Mouse (Mus musculus) left cerebral cortex, postnatal 14 days (tissue): Measurements from ENCODE around the gene Cln6. TPM values are rescaled to one million over a fixed set of nuclear protein-coding genes. Genes with fewer than 3 reads are reported as not detected.
"Not testable (repeated sequence)": the region's sequence is repeated elsewhere in the genome, so short reads cannot be mapped to it uniquely, and the experiment has no call there.

ENCODE experiments used
- DNase-seq, 2 experiments: peaks; one replicate each; pipeline ENCODE4 v3.0.0; 2021 to 2022; ENCODE audit warnings: low spot score in 2 of 2, mixed read lengths in 1 of 2
- intact Hi-C: fragments of 180-260 bp; cut with DNase I; formaldehyde crosslinking; loops from one replicate; pipeline ENCODE4 v1.15.1; 2025
- total RNA-seq, 2 experiments: library from RNA; stranded (reverse); gene quantifications; 2 replicates each; pipeline ENCODE4 v1.2.3; 2021

Cln6 gene
- total RNA-seq, 2 experiments from 2014 or later, result 11.2 to 11.5 TPM

DNA sequence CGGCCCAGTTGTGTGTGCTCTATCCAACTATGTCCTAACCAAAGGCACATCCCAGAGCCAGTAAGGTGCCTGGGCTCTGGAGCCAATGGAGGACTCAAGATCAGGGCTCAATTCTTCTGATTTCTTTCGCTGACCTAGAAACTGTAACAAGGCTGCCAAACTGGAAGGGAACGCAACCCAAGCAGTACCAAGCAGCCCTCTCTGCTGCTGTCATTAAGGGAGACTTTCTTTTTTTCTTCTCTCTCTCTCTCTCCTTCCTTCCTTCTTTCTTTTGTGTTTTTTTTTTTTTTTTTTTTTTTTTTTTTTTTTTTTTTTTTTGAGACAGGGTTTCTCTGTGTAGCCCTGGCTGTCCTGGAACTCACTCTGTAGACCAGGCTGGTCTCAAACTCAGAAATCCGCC is 30.7 kb downstream of the Cln6 start:
- intact Hi-C loops, DNase-seq: not testable (repeated sequence)

DNA sequence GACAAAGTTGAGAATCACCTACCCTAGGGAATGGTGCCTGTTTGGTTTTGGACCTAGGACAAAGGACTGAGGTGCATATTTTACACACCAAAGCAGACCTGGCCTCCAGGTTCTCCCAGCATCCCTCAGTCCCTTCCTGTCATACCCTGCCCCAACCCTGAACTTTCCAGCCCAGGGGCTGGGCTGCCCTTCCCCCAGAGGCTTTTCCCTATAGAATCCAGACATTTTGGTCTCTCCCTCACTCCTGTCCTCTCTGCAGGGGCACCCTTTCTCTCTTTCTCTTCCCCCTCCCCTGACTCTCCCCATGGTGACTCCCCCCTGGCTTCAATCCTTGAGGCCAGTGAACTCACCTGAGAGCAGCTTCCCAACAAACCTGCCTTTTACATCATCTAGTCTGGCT is 32.1 kb downstream of the Cln6 start:
- DNase-seq, result no peak
- intact Hi-C loops, result no loop called here

DNA sequence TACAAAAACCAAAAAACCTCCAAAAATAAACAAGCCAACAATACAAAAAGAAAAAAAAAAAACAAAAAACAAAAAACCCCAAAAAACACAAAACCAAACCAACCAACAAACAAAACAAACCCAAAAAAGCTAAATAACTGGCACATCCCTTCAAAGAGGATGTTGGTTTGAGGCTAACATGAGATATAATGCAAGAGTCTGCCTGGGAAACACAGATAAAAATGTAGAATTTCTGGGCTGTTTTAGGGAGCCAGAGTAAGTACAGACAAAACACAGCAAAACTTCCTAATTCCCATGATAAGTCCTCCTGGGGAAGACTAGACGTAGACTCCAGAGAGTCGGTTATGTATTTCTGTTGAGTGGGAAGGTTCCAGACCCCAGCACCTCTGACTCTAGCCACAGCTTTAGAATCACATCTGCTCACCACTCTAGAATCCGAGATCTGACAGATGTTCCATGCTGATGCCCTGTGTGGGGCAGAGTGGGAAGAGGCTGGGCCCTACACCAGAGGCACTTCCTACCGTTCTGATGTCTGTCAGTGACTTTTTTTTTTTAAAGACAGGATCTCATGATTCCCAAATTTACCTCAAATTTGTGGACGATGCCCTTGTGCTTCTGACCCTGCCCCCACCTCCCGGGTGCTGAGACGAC is 38.5 kb downstream of the Cln6 start:
- no peak for DNase-seq
- intact Hi-C loops, result no loop called here

DNA sequence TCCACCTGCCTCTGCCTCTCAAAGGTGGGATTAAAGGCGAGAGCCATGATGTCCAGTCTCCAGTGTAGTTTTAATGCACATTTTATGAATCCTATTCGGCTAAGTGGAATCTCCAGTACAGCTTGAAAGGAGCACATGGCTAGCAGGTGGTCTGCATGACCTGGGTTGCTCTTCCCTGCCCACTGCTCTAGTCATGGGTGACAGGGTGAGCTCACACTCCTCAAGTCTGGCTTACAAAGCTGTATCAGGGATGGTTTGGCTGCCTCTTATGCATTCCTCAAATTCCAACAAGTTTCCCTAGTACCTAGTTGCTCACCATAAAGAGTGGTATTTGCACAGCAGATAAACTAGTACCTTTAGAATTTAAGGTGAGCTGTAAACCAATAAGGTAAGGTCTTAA is 39.2 kb downstream of the Cln6 start:
- no peak for DNase-seq
- intact Hi-C loops, result no loop called here

DNA sequence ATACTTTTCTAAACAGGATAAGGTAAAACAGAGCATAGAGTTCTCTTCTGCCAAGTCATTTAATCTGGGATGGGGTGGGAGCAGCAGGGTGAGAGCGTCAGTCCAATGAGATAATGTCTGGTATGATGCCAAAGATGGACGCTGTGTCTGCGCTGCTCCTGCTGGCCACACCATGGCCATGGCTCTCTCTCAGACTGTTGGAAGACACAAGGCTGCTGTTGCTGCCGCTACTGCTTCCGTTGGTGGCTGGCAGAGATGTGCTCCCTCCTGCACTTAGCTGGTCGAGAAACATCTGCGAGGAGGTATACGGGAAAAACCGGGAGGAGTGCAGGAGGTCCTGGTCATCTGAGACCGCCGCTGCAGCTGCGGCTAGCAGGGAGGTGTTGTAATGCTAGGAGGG is 43.3 kb downstream of the Cln6 start:
- DNase-seq, result no peak
- intact Hi-C loops, result no loop called here

DNA sequence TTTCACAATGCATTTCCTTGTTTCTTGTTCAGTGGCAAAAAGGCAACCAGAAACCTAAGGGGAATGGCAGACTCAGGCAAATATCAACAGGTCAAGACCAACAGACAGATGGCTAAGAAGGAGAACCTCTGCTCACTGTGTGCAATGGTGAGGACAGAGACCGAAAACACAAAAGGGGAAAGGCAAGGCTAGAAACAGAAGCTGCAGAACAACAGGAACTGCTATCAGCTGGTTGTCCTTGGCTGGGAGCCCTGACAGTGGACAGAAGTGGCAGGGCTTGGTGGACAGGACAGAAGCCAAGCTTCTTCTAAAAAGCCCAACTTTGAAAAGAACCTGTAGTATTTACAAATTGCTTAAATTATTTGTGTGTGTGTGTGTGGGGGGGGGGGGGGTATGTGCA is 55.9 kb downstream of the Cln6 start:
- peak in 1 of 2 experiments; percentile 19 for DNase-seq
- intact Hi-C loops, result no loop called here

Other genes with a start within 250 kb of the Cln6 start
- gene Itga11, start 161.0 kb upstream of the Cln6 start, total RNA-seq, result 1 to 10 TPM; 1.3 to 1.4 TPM
- gene Fem1b, start 26.9 kb upstream of the Cln6 start, total RNA-seq, result 100 to 1,000 TPM; 112 TPM
- 1 to 10 TPM; 1.1 to 1.5 TPM for gene Calml4, start 19.3 kb downstream of the Cln6 start, total RNA-seq
- 10 to 100 TPM; 55.2 to 55.8 TPM for gene Pias1, start 149.1 kb downstream of the Cln6 start, total RNA-seq